Mouse (Mus musculus): ENCODE measurements around the gene Ptges3.

The Ptges3 gene

GRCm38 (mm10) chr10:128092506-128093495 lies 34.0 kb downstream of the Ptges3 start:
- no peak for DNase-seq (ENCODE audit: low read depth, low spot score)

DNA sequence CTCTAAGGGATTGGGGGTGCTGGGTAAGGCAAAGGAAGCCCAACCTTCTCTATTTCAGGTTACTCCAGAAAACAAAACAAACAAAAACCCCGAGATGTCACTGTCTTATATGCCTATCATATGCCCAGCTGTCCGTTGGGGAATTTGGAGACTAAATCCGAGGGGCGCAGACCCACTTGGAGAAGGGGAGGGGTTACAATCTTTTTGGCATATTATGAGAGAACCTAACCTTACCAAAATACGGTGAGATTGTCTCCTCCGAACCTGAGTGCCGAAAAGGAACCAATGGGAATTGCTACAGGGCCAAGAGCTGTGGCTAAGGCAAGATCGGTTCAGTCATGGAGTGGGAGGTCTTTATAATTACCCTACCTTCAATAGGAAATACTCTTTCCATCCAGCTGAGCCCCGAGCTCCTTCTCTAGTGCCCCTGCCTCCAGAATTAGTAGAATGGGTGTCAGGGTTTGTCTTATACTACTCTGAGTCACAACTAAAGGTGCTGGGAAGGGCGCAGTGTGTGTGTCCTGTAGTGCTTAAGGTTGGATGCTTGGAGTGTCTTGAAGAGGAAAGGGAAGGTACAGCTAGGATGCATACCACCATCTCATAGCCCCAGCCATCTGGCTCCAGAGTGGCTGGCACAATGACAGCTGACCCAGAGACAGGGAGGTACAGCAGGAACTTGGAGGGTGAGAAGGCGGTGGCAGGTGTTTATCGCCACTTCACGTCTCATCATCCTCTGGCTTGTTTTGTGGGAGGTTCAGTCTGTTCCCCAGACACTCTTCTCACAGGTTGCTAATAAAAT lies 34.9 kb downstream of the Ptges3 start:
- no peak for DNase-seq (ENCODE audit: low read depth, low spot score)

DNA sequence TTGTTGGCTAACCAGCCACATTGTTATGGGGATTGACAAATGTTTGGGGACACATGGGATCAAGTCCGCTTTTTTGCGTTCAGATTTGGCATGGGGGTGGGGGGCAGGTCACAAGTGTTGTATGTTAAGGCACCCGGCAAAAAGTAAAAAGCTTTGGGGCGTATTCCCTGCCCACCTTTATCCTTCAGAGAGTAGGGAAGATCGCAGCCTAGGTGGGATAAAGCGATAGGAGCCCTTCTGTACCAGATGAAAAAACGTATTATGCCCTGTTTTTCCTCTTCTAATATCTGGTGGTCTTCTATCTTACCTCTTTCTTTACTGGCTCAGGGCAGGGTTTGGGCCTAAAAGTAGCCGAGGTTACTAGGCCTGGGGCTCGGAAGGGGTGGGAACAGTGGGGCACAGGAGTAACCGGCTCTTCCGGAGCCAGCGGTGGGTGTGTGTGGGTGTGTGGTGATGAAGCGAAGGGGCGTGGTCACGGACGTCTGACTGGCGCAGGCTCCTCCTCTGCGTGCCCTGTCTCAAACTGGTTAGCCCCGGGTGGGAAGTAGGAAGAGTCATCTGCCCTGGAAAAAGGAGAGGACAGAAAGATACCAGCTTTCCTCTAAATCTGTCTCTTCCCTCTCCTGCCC lies 35.7 kb downstream of the Ptges3 start:
- no peak for DNase-seq (ENCODE audit: low read depth, low spot score)

DNA sequence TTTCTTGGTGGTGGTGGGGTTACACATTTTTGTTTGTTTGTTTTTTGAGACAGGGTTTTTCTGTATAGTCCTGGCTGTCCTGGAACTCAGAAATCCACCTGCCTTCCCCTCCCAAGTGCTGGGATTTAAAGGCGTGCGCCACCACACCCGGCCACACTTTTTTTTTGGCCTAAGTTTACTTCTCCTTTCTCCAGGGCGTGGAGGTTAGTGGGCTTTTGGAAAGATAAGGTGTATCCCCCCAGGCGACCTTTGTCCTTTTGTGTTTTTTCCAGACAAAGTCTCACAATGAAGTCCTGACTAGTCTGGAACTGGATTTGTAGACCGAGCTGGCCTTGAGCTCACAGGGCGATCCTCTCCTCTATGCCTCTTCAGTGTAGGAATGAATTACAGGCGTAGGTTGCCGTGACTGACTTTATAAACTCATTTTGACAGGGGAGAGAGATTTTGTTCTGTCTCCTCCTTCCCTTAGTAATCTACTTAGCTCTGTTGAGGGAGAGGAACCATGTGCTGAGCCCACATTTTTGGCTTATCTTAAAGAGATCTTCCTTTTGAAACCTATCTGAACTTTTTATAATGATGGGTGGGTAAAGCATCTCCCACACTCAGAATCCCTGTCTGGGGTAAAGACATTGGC lies 36.4 kb downstream of the Ptges3 start:
- DNase-seq (ENCODE audit: low read depth, low spot score), result no peak

GRCm38 (mm10) chr10:128096313-128096692 lies 37.5 kb downstream of the Ptges3 start:
- no peak for DNase-seq (ENCODE audit: low read depth, low spot score)

- DNase-seq (ENCODE audit: low read depth, low spot score), result peak; percentile 73
These were observed 38.2 kb downstream of the Ptges3 start for GRCm38 (mm10) chr10:128096693-128097586.

DNA sequence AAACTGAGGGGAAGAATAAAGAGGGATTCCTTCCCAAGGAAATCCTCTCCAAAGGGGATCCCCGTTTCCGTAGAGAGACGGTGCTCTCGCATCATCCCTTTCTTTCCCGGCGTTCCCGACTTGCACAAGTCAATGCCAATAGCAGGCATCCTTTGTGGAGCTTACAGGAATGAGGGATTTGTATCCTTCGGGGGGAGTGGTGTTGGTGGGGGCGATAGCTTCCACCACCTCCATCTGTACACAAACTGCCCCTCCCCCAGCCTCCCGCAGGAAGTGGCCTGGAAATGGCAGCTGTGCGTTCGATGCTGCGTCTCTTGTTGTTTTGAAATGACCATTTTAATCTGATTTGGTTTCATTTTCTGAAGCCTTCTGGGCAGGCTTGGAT lies 38.8 kb downstream of the Ptges3 start:
- no peak for DNase-seq (ENCODE audit: low read depth, low spot score)

DNA sequence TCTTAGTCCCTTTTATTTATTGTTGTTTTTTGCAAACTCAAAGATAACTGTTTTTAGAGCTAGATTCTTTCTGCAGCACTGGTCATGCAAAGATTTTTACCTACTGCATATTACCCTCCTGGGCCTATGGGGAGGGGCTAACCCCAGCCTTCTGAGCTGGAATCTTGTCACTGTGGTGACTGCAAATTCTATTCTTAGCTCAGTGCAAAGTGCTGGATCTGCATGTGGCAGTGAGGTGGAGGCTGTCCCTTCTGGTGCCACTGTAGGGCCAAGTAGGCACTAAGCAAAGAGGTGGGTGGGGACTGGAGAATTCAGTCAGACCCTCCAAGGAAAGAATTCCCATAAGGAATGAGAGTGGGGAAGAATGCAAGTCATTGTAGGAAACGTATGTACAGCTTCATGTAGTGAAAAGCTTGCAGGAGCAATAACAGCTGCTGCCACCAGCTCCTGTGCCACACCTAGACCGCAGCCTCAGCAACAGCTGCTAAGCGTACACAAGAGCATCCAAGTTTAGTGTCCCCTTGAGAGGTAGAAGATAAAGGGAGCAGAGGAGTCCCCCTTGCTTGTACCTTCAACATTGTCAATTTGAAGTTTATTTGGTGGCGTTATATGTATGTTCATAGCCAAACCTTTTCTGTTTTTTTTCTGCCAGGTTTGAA lies 51.5 kb downstream of the Ptges3 start:
- no peak for DNase-seq (ENCODE audit: low read depth, low spot score)

GRCm38 (mm10) chr10:128111227-128111626 lies 52.5 kb downstream of the Ptges3 start:
- DNase-seq (ENCODE audit: low read depth, low spot score), result no peak

GRCm38 (mm10) chr10:128123833-128124232 lies 65.1 kb downstream of the Ptges3 start:
- no peak for DNase-seq (ENCODE audit: low read depth, low spot score)

- no peak for DNase-seq (ENCODE audit: low read depth, low spot score)
These were observed 66.1 kb downstream of the Ptges3 start for GRCm38 (mm10) chr10:128124831-128125230.

GRCm38 (mm10) chr10:128125951-128126350 lies 67.2 kb downstream of the Ptges3 start:
- DNase-seq (ENCODE audit: low read depth, low spot score), result no peak

All from telencephalon, adult 2 months (tissue).